Mouse (Mus musculus) limb, embryonic 15.5 days (tissue): ENCODE data around the gene Fgr. TPM values are rescaled to one million over a fixed set of nuclear protein-coding genes. Genes with fewer than 3 reads are reported as not detected.
"Not testable (repeated sequence)": the region's sequence is repeated elsewhere in the genome, so short reads cannot be mapped to it uniquely, and the experiment has no call there.

Experiments
- ATAC-seq: fragments of 200-750 bp; cut with Nextera tagmentation; 2 replicates; pipeline ENCODE4 v1.8.0; 2017; ENCODE audit warnings: low read depth, moderate TSS enrichment; ENCODE audit not compliant: insufficient number of reproducible peaks, low FRiP score, low TSS enrichment
- H3K27ac ChIP-seq: fragments of 300-500 bp; sonication (generic); 2 replicates; pipeline ENCODE4 v1.5.1; 2015; ENCODE audit warnings: moderate library complexity, mild to moderate bottlenecking, inconsistent platforms
- H3K27me3 ChIP-seq: fragments of 300-500 bp; sonication (generic); 2 replicates; pipeline ENCODE4 v1.6.1; 2015; ENCODE audit warnings: inconsistent platforms
- H3K36me3 ChIP-seq: fragments of 300-500 bp; sonication (generic); 2 replicates; pipeline ENCODE4 v1.6.1; 2015; ENCODE audit warnings: inconsistent platforms
- H3K4me1 ChIP-seq: fragments of 300-500 bp; sonication (generic); 2 replicates; pipeline ENCODE4 v1.6.1; 2015; ENCODE audit warnings: inconsistent platforms
- H3K4me2 ChIP-seq: fragments of 300-500 bp; sonication (generic); 2 replicates; pipeline ENCODE4 v1.6.1; 2015; ENCODE audit warnings: mild to moderate bottlenecking, inconsistent platforms
- H3K4me3 ChIP-seq: fragments of 300-500 bp; sonication (generic); 2 replicates; pipeline ENCODE4 v1.5.1; 2015; ENCODE audit warnings: mild to moderate bottlenecking, inconsistent platforms
- H3K9ac ChIP-seq: fragments of 300-500 bp; sonication (generic); 2 replicates; pipeline ENCODE4 v1.6.1; 2015; ENCODE audit warnings: inconsistent platforms
- H3K9me3 ChIP-seq: fragments of 300-500 bp; sonication (generic); 2 replicates; pipeline ENCODE4 v1.6.1; 2016; ENCODE audit warnings: inconsistent platforms
- WGBS: fragments of 180-500 bp; shearing (Covaris S2); methylation state at CpG from one replicate; pipeline ENCODE4 v1.1.7; 2015; 5-methylcytosine and 5-hydroxymethylcytosine counted together
- polyA plus RNA-seq: library from polyadenylated mRNA; unstranded; fragments of >200 nt; fragmentation: Nextera tagmentation; extraction: Ambion mirVana; gene quantifications from 2 replicates; pipeline ENCODE4 v1.2.1, GENCODE M21; 2015

Fgr gene
- polyA plus RNA-seq, 1 experiment from 2014 or later = 0.36 TPM

GRCm38 (mm10) chr4:133003316-133004018, 29.6 kb downstream of the Fgr start:
- Histone ChIP-seq H3K4me2 (no peak overlapping the region), H3K4me1 (peaks cover 13% of the 10 kb centered on the region), H3K27ac (no peak overlapping the region), H3K9ac (no peak overlapping the region), H3K27me3 (no peaks in the 10 kb centered on the region), H3K36me3 (no peaks in the 10 kb centered on the region), H3K4me3 (no peak overlapping the region), H3K9me3 (no peaks in the 10 kb centered on the region)
- ATAC-seq = no peak
- 45% methylated on average over 21 of the region's 21 CpGs for WGBS

DNA sequence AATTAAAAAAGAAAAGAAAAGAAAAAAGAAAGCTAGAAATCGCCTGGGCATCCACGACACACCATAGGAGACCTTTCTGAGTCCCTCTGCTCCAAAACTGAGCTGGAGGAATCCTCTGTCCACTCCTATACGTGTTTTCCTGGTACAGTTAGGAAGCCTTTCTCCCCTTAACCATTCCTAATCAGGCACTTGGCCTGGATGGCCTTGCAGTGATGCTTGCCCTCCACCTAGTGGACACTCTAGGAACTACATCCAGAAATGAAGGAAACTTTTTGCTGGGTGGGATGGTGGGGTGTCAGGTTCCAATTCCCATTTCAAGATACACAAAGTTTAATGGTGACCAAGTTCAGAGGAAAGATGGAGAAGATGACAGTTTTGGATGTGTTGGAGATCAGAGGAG, 31.3 kb downstream of the Fgr start:
- Histone ChIP-seq H3K4me1 (peaks cover 15% of the 10 kb centered on the region), H3K27ac (no peak overlapping the region), H3K9me3 (no peaks in the 10 kb centered on the region), H3K4me2 (no peak overlapping the region), H3K27me3 (peaks cover 10% of the 10 kb centered on the region), H3K9ac (no peak overlapping the region), H3K4me3 (no peak overlapping the region), H3K36me3 (no peaks in the 10 kb centered on the region)
- peak; percentile 48; the same call in 1 of the 2 replicates for ATAC-seq
- 9% methylated on average over 3 of the region's 3 CpGs for WGBS

GRCm38 (mm10) chr4:133005885-133006451, 32.1 kb downstream of the Fgr start:
- WGBS = 39% methylated on average over 6 of the region's 6 CpGs
- H3K27ac ChIP-seq, ATAC-seq, H3K36me3 ChIP-seq, H3K9ac ChIP-seq, H3K9me3 ChIP-seq, H3K4me3 ChIP-seq, H3K4me2 ChIP-seq: not testable (repeated sequence)
- peaks cover 22% of the 10 kb centered on the region for H3K4me1 ChIP-seq
- peaks cover 13% of the 10 kb centered on the region for H3K27me3 ChIP-seq

DNA sequence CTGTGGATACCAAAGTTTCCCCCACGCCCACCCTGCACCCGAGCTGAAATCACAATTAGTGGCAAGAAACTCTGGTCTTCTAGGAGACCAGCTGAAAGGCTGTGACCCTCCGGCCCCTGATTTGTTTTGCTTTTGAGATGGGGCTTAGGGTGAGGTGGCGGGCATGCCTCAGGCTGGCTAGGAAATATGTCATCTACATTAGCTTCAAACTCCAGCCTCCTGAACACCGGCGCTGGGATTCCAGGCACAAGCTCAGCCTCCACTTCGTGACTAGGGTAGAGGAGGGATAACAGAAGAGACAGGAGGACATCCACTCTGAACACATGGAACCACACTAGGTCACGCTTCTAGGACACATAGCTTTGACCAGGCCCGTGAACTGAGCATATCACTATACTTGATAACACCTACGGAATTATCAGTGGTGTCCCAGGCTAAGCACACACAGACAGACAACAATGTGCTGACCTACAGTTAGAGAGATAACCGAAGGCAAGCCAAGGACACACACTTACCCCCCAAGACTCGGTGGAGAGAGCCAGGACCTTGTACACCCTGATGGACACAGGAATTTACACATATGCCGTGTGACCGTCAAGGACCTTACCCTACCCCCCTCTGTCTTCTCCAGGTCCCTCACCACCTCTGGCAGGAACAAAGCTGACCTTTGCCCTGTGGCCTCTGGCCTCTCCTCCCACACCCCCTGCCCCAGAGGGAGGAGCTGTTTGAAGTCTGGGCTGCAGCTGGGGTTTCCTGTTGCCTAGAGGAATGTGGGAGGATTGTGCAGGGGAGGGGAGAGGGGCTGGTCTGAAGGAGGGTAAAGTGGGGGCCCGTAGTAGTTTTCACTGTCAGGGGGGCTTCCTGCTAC, 33.9 kb downstream of the Fgr start:
- H3K4me2 ChIP-seq = no peak overlapping the region
- no peaks in the 10 kb centered on the region for H3K9me3 ChIP-seq
- H3K4me1 ChIP-seq = peaks cover 22% of the 10 kb centered on the region
- no peaks in the 10 kb centered on the region for H3K36me3 ChIP-seq
- no peak overlapping the region for H3K9ac ChIP-seq
- 32% methylated on average over 15 of the region's 15 CpGs for WGBS
- no peak overlapping the region for H3K4me3 ChIP-seq
- no peak for ATAC-seq
- H3K27ac ChIP-seq = no peak overlapping the region
- H3K27me3 ChIP-seq = peaks cover 13% of the 10 kb centered on the region

GRCm38 (mm10) chr4:133009131-133009530, 35.2 kb downstream of the Fgr start:
- Histone ChIP-seq H3K4me1 (peaks cover 23% of the 10 kb centered on the region), H3K27ac (no peak overlapping the region), H3K4me3 (no peak overlapping the region), H3K9ac (no peak overlapping the region), H3K27me3 (peaks cover 13% of the 10 kb centered on the region), H3K36me3 (no peaks in the 10 kb centered on the region), H3K4me2 (no peak overlapping the region), H3K9me3 (no peaks in the 10 kb centered on the region)
- ATAC-seq = no peak
- WGBS = under 1% methylated on average over 4 of the region's 4 CpGs

DNA sequence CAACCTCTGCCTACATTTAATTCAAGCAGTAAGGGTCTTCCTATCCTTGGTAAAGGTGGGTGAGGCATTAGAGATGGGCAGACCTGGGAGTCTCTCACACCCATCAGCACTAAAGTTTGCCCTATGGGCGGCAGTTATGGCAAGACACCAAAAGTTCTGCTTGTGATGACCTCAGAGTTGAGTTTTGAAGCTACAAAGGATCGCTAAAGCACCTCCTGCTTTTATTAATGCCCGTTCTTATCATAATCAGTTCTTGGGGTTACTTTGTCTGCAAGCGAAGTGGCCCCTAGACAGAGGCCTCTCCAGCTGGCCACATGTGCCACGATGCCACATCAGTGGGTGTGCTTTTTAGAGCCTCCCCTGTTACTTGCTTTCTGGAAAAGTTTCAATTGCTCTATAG, 35.8 kb downstream of the Fgr start:
- Histone ChIP-seq H3K9me3 (no peaks in the 10 kb centered on the region), H3K4me3 (no peak overlapping the region), H3K27me3 (peaks cover 13% of the 10 kb centered on the region), H3K4me2 (no peak overlapping the region), H3K27ac (no peak overlapping the region), H3K36me3 (no peaks in the 10 kb centered on the region), H3K4me1 (peaks cover 29% of the 10 kb centered on the region), H3K9ac (no peak overlapping the region)
- no peak for ATAC-seq
- 72% methylated on average over 5 of the region's 5 CpGs for WGBS

DNA sequence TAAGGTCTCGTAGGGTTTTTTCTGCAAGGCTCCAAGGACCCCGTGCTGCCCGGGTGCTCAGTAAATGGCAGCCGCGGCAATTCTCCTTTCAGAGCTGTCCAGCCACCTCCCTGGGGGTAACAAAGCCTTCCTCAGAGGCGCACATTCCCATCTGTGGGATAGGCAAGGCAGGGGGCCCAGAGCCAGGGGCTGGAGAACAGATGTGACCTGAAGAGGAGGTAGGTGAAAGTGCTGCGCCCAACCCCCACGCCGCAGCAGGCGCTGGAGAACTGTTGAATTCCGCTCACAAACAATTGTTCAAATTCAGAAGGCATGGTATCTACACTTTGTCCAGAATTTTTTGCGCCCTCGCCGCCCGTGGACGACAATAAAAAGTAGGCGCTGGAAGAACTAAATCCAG, 36.7 kb downstream of the Fgr start:
- H3K27me3 ChIP-seq = peaks cover 13% of the 10 kb centered on the region
- no peaks in the 10 kb centered on the region for H3K36me3 ChIP-seq
- 1% methylated on average over 17 of the region's 17 CpGs for WGBS
- peaks cover 38% of the 10 kb centered on the region for H3K4me1 ChIP-seq
- peak overlapping the region; percentile 91 for H3K4me2 ChIP-seq
- no peaks in the 10 kb centered on the region for H3K9me3 ChIP-seq
- peak overlapping the region; percentile 98 for H3K27ac ChIP-seq
- peak overlapping the region; percentile 95 for H3K4me3 ChIP-seq
- H3K9ac ChIP-seq = no peak overlapping the region
- ATAC-seq = no peak

DNA sequence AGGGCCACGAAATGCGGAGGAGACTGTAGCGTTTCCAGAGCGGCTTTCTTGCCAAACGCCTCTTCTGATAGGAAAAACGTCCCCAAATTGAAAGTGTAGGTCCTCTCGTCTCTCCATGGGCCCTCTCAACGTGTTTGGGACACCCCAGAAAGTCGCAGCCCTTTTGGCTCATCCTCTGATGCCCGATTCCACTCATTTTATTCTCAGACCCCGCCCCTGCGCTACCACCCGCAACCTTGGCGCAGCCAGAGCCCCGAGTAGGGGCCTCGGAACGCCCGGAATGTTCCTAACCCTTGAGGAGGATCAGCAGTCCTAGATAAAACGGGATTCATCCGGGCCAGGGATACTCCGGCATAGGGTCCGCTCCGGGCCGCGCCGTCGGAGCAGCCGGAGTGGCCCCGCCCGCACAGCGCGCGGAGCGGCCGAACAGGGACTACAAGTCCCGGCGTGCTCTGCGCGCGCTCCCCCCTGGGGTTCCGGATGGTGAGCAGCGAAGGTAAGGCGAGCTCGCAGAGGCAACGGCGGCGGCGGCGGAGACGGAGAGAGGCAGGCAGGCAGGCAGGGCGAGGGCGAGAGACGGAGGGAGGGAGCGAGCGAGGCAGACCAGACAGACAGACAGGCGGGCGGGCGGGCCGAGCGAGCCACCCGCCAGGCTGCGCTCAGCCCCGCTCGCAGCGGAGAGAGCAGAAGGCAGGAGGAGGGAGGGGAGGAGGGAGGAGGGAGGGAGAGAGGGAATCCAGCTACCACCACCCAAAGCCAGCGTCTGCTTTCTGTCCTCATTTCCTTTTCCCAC, 37.3 kb downstream of the Fgr start, which contains the start of gene Ahdc1:
TSS of gene Ahdc1 (plus strand) at position 233 of the 793 bp plus-strand sequence.
- Histone ChIP-seq H3K9ac (peak within 1 kb of the TSS; percentile 95), H3K9me3 (no peaks in the 10 kb centered on the region), H3K4me1 (peaks cover 44% of the 10 kb centered on the region), H3K4me2 (peak within 1 kb of the TSS; percentile 91), H3K36me3 (no peaks in the 10 kb centered on the region), H3K27me3 (peaks cover 13% of the 10 kb centered on the region), H3K27ac (peak within 1 kb of the TSS; percentile 98), H3K4me3 (peak within 1 kb of the TSS; percentile 95)
- WGBS = 1% methylated on average over 58 of the region's 66 CpGs
- peak; percentile 85 for ATAC-seq

DNA sequence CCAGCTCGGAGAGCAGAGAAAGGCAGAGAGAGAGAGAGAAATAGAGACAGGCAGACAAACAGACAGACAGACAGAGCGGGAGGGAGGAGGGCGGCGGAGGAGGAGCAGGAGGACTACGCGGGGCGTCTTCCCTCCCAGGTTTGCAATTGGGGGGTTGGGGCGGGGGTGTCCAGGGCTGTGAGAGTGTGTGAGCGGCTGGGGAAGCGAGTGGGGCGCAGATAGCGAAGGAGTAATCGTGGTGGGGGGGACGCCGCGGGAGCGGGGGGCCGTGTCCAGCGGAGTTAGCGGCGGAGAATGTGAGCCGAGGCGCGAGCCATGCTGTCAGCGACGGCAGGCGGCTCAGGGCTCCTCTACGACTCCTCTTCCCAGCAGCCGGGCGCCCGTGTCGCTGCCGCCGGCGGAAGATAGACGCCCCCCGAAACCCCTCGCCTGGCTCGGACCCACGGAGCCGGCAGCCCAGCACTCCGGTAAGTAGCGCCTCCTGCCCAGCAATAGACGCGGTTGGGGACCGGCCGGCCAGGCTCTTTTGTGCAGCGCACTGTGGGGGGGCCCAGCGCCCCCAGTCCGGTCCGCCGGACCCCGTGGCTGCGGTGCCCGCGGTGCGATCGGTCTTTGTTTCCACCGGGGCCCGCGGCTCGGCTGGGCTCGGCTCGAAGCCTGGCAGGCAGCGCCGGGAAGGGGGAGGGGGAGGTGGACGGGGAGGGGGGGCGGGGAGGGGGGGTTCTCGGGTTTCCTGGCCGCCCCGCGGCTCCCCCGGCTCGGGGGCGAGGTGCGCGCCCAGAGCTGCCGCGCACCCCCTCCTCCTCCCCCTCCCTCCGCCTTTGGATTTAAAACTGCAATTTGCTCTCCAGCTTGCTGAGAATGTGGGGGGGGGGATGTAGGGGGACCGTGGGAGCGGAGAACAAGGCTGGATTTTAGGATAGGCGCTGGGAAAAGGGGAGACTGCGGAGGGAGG, 38.2 kb downstream of the Fgr start:
- no peak for ATAC-seq

GRCm38 (mm10) chr4:133012776-133013265, 38.9 kb downstream of the Fgr start:
- peak overlapping the region; percentile 95 for H3K9ac ChIP-seq
- ATAC-seq = no peak
- H3K9me3 ChIP-seq = no peaks in the 10 kb centered on the region
- peak overlapping the region; percentile 98 for H3K27ac ChIP-seq
- 1% methylated on average over 16 of the region's 17 CpGs for WGBS
- H3K4me1 ChIP-seq = peaks cover 60% of the 10 kb centered on the region
- H3K4me2 ChIP-seq = peak overlapping the region; percentile 91
- H3K36me3 ChIP-seq = no peaks in the 10 kb centered on the region
- peak overlapping the region; percentile 95 for H3K4me3 ChIP-seq
- peaks cover 13% of the 10 kb centered on the region for H3K27me3 ChIP-seq

More for the DNA sequence above, 38.2 kb downstream of the Fgr start:
- H3K9me3 ChIP-seq = no peaks in the 10 kb centered on the region
- H3K9ac ChIP-seq = peak overlapping the region; percentile 95
- peak overlapping the region; percentile 95 for H3K4me3 ChIP-seq
- H3K27ac ChIP-seq = peak overlapping the region; percentile 98
- no peaks in the 10 kb centered on the region for H3K36me3 ChIP-seq
- WGBS = under 1% methylated on average over 58 of the region's 84 CpGs
- peaks cover 13% of the 10 kb centered on the region for H3K27me3 ChIP-seq
- H3K4me1 ChIP-seq = peaks cover 53% of the 10 kb centered on the region
- peak overlapping the region; percentile 91 for H3K4me2 ChIP-seq
